Mouse (Mus musculus): Measurements from ENCODE around the gene Aup1. TPM values are rescaled to one million over a fixed set of nuclear protein-coding genes. Genes with fewer than 3 reads are reported as not detected.

Aup1 gene
- polyA plus RNA-seq (2016; fragmentation: Nextera tagmentation; extraction: Ambion mirVana) = 158 and 159 TPM in 2 replicates

DNA sequence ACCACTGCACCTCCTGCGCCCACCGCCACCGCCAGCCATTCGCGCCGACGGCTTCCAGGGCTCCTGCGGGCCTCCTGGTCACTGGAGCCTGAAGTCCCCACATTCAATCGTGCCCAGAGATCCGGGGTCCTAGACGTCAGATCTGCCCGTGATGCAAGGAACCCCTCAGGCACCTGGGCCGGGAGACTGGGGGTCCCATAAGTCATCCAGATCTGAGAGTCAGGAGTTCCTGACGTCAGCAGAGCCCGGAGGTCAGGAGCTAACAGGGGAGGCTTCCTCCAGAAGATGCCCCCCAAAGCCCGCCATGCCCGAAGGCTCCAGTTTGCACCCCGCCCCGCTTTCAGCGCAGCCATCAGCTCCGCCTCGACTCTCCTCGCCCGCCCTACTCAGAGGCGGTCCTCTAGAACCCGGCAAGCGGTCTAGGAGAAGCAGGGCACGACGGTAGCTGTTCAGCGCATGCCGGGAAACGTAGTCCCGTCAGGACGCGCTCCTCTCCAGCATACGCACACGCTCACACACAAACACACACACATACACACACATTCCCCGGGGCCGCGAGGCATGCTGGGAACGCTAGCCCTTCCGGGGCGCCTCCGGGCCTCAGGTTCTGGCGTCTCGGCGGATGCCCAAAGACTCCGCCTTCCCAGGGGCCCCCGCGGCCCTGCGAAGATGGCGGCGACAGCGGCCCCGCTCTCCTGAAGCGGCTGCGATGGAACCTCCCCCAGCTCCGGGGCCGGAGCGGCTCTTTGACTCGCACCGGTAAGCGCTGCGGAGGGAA, at the start of gene Aup1:
Gene Aup1 (plus strand): TSS at position 448 of the 778 bp plus-strand sequence.
- under 1% methylated on average over 63 of the region's 64 CpGs for WGBS
- peak; percentile 93 for ATAC-seq (ENCODE audit: insufficient number of reproducible peaks, insufficient read depth, low FRiP score, low TSS enrichment, low read depth)

GRCm38 (mm10) chr6:83004872-83005271, 49.4 kb upstream of the Aup1 start:
- no peaks in the 10 kb centered on the region for H3K36me3 ChIP-seq
- WGBS = 66% methylated on average over 7 of the region's 7 CpGs
- H3K9ac ChIP-seq (replicated peaks) = no peak overlapping the region
- no peaks in the 10 kb centered on the region for H3K4me1 ChIP-seq (replicated peaks)
- H3K4me3 ChIP-seq (replicated peaks) = no peak overlapping the region
- H3K27me3 ChIP-seq = no peaks in the 10 kb centered on the region
- no peak overlapping the region for H3K4me2 ChIP-seq
- no peaks in the 10 kb centered on the region for H3K9me3 ChIP-seq
- no peak for ATAC-seq (ENCODE audit: insufficient number of reproducible peaks, insufficient read depth, low FRiP score, low TSS enrichment, low read depth)
- H3K27ac ChIP-seq = no peak overlapping the region

More for the DNA sequence above, at the start of gene Aup1:
- Histone ChIP-seq H3K9me3 (no peaks in the 10 kb centered on the region), H3K4me3 (replicated peaks) (peak within 1 kb of the TSS; percentile 97), H3K9ac (replicated peaks) (peak within 1 kb of the TSS; percentile 88), H3K27ac (peak within 1 kb of the TSS; percentile 93), H3K4me1 (replicated peaks) (peaks cover 23% of the 10 kb centered on the region), H3K27me3 (peaks cover 7% of the 10 kb centered on the region; the same call in 1 of the 2 replicates), H3K36me3 (peaks cover 48% of the 10 kb centered on the region), H3K4me2 (peak within 1 kb of the TSS; percentile 73)

- H3K9ac ChIP-seq (replicated peaks) = no peak overlapping the region
- no peaks in the 10 kb centered on the region for H3K4me1 ChIP-seq (replicated peaks)
- 79% methylated on average over 10 of the region's 10 CpGs for WGBS
- H3K4me3 ChIP-seq (replicated peaks) = no peak overlapping the region
- no peaks in the 10 kb centered on the region for H3K36me3 ChIP-seq
- H3K9me3 ChIP-seq = no peaks in the 10 kb centered on the region
- no peak for ATAC-seq (ENCODE audit: insufficient number of reproducible peaks, insufficient read depth, low FRiP score, low TSS enrichment, low read depth)
- no peak overlapping the region for H3K27ac ChIP-seq
- no peak overlapping the region for H3K4me2 ChIP-seq
- H3K27me3 ChIP-seq = no peaks in the 10 kb centered on the region
These were observed 48.8 kb upstream of the Aup1 start for GRCm38 (mm10) chr6:83005444-83006011.

DNA sequence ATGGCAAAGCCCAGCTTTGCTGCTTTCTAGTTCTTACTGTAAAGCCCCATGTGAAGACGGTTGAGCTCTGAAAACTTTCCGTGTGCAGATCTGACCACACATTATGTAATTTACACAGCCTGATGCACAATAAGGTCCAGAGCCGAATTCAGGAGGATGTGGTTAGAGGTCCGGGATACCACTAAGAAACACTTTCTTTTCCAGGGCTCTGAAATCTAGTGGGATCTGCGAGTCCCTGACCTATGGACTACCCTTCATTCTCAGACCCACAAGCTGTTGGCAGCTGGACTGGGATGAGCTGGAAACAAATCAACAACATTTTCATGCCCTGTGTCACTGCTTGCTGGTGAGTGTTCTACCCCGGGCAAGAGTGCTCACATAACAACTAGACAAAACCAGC, 48.2 kb upstream of the Aup1 start:
- no peak overlapping the region for H3K27ac ChIP-seq
- no peak overlapping the region for H3K9ac ChIP-seq (replicated peaks)
- no peak overlapping the region for H3K4me2 ChIP-seq
- no peaks in the 10 kb centered on the region for H3K27me3 ChIP-seq
- H3K9me3 ChIP-seq = no peaks in the 10 kb centered on the region
- H3K4me3 ChIP-seq (replicated peaks) = no peak overlapping the region
- no peaks in the 10 kb centered on the region for H3K4me1 ChIP-seq (replicated peaks)
- 78% methylated on average over 6 of the region's 6 CpGs for WGBS
- no peak for ATAC-seq (ENCODE audit: insufficient number of reproducible peaks, insufficient read depth, low FRiP score, low TSS enrichment, low read depth)
- H3K36me3 ChIP-seq = no peaks in the 10 kb centered on the region

DNA sequence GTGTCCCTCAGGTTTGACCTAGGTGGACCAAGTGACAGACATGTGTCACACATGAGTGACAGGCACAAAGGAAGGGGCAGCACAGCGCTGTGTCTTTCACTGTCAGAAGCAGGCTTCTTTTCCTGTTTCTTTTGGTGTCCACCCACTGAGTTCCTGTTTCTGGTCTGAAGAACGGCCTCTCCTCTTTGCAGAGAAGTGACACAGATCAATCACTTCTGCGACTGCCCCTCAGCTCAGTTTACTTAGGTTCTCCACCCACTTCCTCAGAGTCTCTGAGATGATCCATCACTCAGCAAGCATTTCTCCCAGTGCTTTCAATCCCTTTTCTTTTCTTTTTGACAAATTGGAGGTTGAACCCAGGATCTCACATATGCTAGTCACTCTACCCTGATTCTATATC, 45.7 kb upstream of the Aup1 start:
- Histone ChIP-seq H3K9ac (replicated peaks) (no peak overlapping the region), H3K36me3 (no peaks in the 10 kb centered on the region), H3K4me2 (no peak overlapping the region), H3K4me3 (replicated peaks) (no peak overlapping the region), H3K4me1 (replicated peaks) (peaks cover 4% of the 10 kb centered on the region), H3K27me3 (no peaks in the 10 kb centered on the region), H3K27ac (no peak overlapping the region), H3K9me3 (no peaks in the 10 kb centered on the region)
- 54% methylated on average over 3 of the region's 3 CpGs for WGBS
- ATAC-seq (ENCODE audit: insufficient number of reproducible peaks, insufficient read depth, low FRiP score, low TSS enrichment, low read depth) = no peak

GRCm38 (mm10) chr6:83010010-83010409, 44.3 kb upstream of the Aup1 start:
- H3K9me3 ChIP-seq = no peaks in the 10 kb centered on the region
- no peaks in the 10 kb centered on the region for H3K27me3 ChIP-seq
- ATAC-seq (ENCODE audit: insufficient number of reproducible peaks, insufficient read depth, low FRiP score, low TSS enrichment, low read depth) = no peak
- peaks cover 4% of the 10 kb centered on the region for H3K4me1 ChIP-seq (replicated peaks)
- H3K9ac ChIP-seq (replicated peaks) = no peak overlapping the region
- 71% methylated on average over 7 of the region's 7 CpGs for WGBS
- no peak overlapping the region for H3K27ac ChIP-seq
- H3K4me3 ChIP-seq (replicated peaks) = no peak overlapping the region
- no peak overlapping the region for H3K4me2 ChIP-seq
- H3K36me3 ChIP-seq = no peaks in the 10 kb centered on the region

DNA sequence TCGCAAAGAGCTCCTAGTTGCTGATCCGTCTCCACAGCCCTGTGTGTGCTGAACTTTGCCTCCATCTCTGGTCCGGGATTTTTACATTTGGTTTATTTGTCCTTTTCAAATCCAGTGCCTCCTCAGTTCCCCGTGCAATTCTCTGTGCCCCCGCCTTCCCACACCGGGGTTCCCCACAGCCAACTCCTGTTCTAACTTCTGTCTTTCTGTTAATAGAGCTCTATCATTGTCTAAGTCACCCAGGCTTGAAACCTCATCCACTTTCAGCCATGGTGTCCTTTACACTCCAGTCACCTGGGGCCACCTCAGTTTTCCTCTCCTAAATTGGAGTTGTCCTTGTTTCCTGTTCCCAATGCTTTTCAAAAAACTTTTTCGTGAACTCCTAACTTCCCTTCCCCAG, 43.1 kb upstream of the Aup1 start:
- no peaks in the 10 kb centered on the region for H3K27me3 ChIP-seq
- 87% methylated on average over 7 of the region's 7 CpGs for WGBS
- no peaks in the 10 kb centered on the region for H3K9me3 ChIP-seq
- H3K4me3 ChIP-seq (replicated peaks) = no peak overlapping the region
- ATAC-seq (ENCODE audit: insufficient number of reproducible peaks, insufficient read depth, low FRiP score, low TSS enrichment, low read depth) = no peak
- no peak overlapping the region for H3K4me2 ChIP-seq
- H3K36me3 ChIP-seq = no peaks in the 10 kb centered on the region
- no peak overlapping the region for H3K27ac ChIP-seq
- H3K9ac ChIP-seq (replicated peaks) = no peak overlapping the region
- H3K4me1 ChIP-seq (replicated peaks) = peaks cover 4% of the 10 kb centered on the region

- Histone ChIP-seq H3K27ac (no peak overlapping the region), H3K4me3 (replicated peaks) (no peak overlapping the region), H3K9me3 (no peaks in the 10 kb centered on the region), H3K27me3 (no peaks in the 10 kb centered on the region), H3K4me1 (replicated peaks) (peaks cover 4% of the 10 kb centered on the region), H3K36me3 (no peaks in the 10 kb centered on the region), H3K4me2 (no peak overlapping the region), H3K9ac (replicated peaks) (no peak overlapping the region)
- 76% methylated on average over 6 of the region's 6 CpGs for WGBS
- ATAC-seq (ENCODE audit: insufficient number of reproducible peaks, insufficient read depth, low FRiP score, low TSS enrichment, low read depth) = no peak
These were observed 42.6 kb upstream of the Aup1 start for GRCm38 (mm10) chr6:83011756-83012155.

GRCm38 (mm10) chr6:83013444-83013843, 40.9 kb upstream of the Aup1 start:
- Histone ChIP-seq H3K4me1 (replicated peaks) (peaks cover 6% of the 10 kb centered on the region), H3K4me2 (no peak overlapping the region), H3K9ac (replicated peaks) (no peak overlapping the region), H3K27ac (0 out of 2 replicates have a peak overlapping the region, but pooled peaks have one; percentile 50), H3K36me3 (no peaks in the 10 kb centered on the region), H3K9me3 (no peaks in the 10 kb centered on the region), H3K4me3 (replicated peaks) (no peak overlapping the region), H3K27me3 (no peaks in the 10 kb centered on the region)
- WGBS = 82% methylated on average over 5 of the region's 5 CpGs
- no peak for ATAC-seq (ENCODE audit: insufficient number of reproducible peaks, insufficient read depth, low FRiP score, low TSS enrichment, low read depth)

- peaks cover 6% of the 10 kb centered on the region for H3K4me1 ChIP-seq (replicated peaks)
- H3K27me3 ChIP-seq = no peaks in the 10 kb centered on the region
- ATAC-seq (ENCODE audit: insufficient number of reproducible peaks, insufficient read depth, low FRiP score, low TSS enrichment, low read depth) = no peak
- 76% methylated on average over 12 of the region's 12 CpGs for WGBS
- no peak overlapping the region for H3K4me3 ChIP-seq (replicated peaks)
- H3K27ac ChIP-seq = no peak overlapping the region
- H3K4me2 ChIP-seq = no peak overlapping the region
- H3K9me3 ChIP-seq = no peaks in the 10 kb centered on the region
- no peaks in the 10 kb centered on the region for H3K36me3 ChIP-seq
- H3K9ac ChIP-seq (replicated peaks) = no peak overlapping the region
These were observed 39.5 kb upstream of the Aup1 start for GRCm38 (mm10) chr6:83014482-83015466.

- Histone ChIP-seq H3K4me3 (replicated peaks) (no peak overlapping the region), H3K4me1 (replicated peaks) (peaks cover 6% of the 10 kb centered on the region), H3K9me3 (no peaks in the 10 kb centered on the region), H3K27ac (no peak overlapping the region), H3K9ac (replicated peaks) (no peak overlapping the region), H3K27me3 (no peaks in the 10 kb centered on the region), H3K4me2 (no peak overlapping the region), H3K36me3 (no peaks in the 10 kb centered on the region)
- WGBS = 95% methylated on average over 2 of the region's 2 CpGs
- ATAC-seq (ENCODE audit: insufficient number of reproducible peaks, insufficient read depth, low FRiP score, low TSS enrichment, low read depth) = no peak
These were observed 38.6 kb upstream of the Aup1 start for GRCm38 (mm10) chr6:83015749-83016148.

Data from limb, embryonic 12.5 days (tissue).